Comparison of ENCODE assay signal across 9 mouse cellular contexts in genomic region chr1:177323366-177323765, GRCm38 (mm10).
DNase-seq lines count a peak whose midpoint lies in the region; ATAC-seq lines count a peak whose summit lies in the region.
"Had no signal": no experiment of that assay in that cellular context is flagged by ENCODE, and none has a peak within 500 bp of the region (broad histone marks: within the 10 kb centered on the region; RNA-seq: fewer than 3 reads in every experiment).

No protein-coding gene starts in this region.

- 0 out of 2 replicates have a peak overlapping the region, but pooled peaks have one; percentile 58 for H3K4me3 ChIP-seq in heart, embryonic 15.5 days
- H3K4me3 ChIP-seq in embryonic facial prominence, embryonic 10.5 days, result peak overlapping the region; percentile 65
- H3K4me3 ChIP-seq in hindbrain, embryonic 13.5 days, result peak overlapping the region; percentile 53; the same call in 1 of the 2 replicates
- H3K4me3 ChIP-seq in midbrain, embryonic 12.5 days, result peak overlapping the region; percentile 48

- DNase-seq in heart, postnatal 4 days, result no peak
- no peak for DNase-seq in embryonic facial prominence, embryonic 10.5 days (ENCODE audit: low spot score)
- no peak for DNase-seq in layer of hippocampus, adult 9-11 months
- no peak for DNase-seq in natural killer cell, adult 2 months (ENCODE audit: low spot score in 2 of 2)

- no peak overlapping the region for H3K9ac ChIP-seq in heart, embryonic 15.5 days
- peak overlapping the region; percentile 74 for H3K9ac ChIP-seq in hindbrain, embryonic 13.5 days
- no peak overlapping the region for H3K9ac ChIP-seq in midbrain, embryonic 12.5 days (replicated peaks)

- WGBS in heart, embryonic 15.5 days, result 58% methylated on average over 4 of the region's 4 CpGs
- 38% methylated on average over 4 of the region's 4 CpGs for WGBS in embryonic facial prominence, embryonic 10.5 days
- WGBS in hindbrain, embryonic 13.5 days, result 40% methylated on average over 4 of the region's 4 CpGs
- 29% methylated on average over 4 of the region's 4 CpGs for WGBS in midbrain, embryonic 12.5 days

- no peak overlapping the region for H3K27ac ChIP-seq in heart, embryonic 15.5 days
- peak overlapping the region; percentile 84 for H3K27ac ChIP-seq in embryonic facial prominence, embryonic 10.5 days (replicated peaks)
- peak overlapping the region; percentile 44; the same call in 1 of the 2 replicates for H3K27ac ChIP-seq in hindbrain, embryonic 13.5 days
- H3K27ac ChIP-seq in midbrain, embryonic 12.5 days (replicated peaks), result peak overlapping the region; percentile 85

- H3K4me1 ChIP-seq in heart, embryonic 15.5 days (replicated peaks), result peaks cover 10% of the 10 kb centered on the region
- H3K4me1 ChIP-seq in embryonic facial prominence, embryonic 10.5 days, result peaks cover 23% of the 10 kb centered on the region
- H3K4me1 ChIP-seq in hindbrain, embryonic 13.5 days (replicated peaks), result peaks cover 12% of the 10 kb centered on the region; the same call in 1 of the 2 replicates
- peaks cover 18% of the 10 kb centered on the region for H3K4me1 ChIP-seq in midbrain, embryonic 12.5 days

- no peak for ATAC-seq in heart, embryonic 15.5 days (replicated peaks; ENCODE audit: insufficient number of reproducible peaks, insufficient read depth, low FRiP score, low read depth)
- no peak for ATAC-seq in hindbrain, embryonic 13.5 days (ENCODE audit: low FRiP score)
- ATAC-seq in midbrain, embryonic 12.5 days (ENCODE audit: low FRiP score, low read depth), result no peak
- ATAC-seq in frontal cortex, adult (ENCODE audit: low TSS enrichment), result no peak

- no peaks in the 10 kb centered on the region for H3K36me3 ChIP-seq in heart, embryonic 15.5 days
- H3K36me3 ChIP-seq in embryonic facial prominence, embryonic 10.5 days (replicated peaks), result no peaks in the 10 kb centered on the region
- no peaks in the 10 kb centered on the region for H3K36me3 ChIP-seq in hindbrain, embryonic 13.5 days
- no peaks in the 10 kb centered on the region for H3K36me3 ChIP-seq in midbrain, embryonic 12.5 days

- H3K4me2 ChIP-seq in heart, embryonic 15.5 days, result peak overlapping the region; percentile 96
- H3K4me2 ChIP-seq in hindbrain, embryonic 13.5 days, result peak overlapping the region; percentile 76
- H3K4me2 ChIP-seq in midbrain, embryonic 12.5 days (replicated peaks), result peak overlapping the region; percentile 70

- 0 out of 2 replicates have a peak, but pooled peaks cover 4% of the 10 kb centered on the region for H3K27me3 ChIP-seq in heart, embryonic 15.5 days
- H3K27me3 ChIP-seq in embryonic facial prominence, embryonic 10.5 days (replicated peaks; ENCODE audit: low read depth, poor library complexity, severe bottlenecking), result peaks cover 9% of the 10 kb centered on the region; the same call in 1 of the 2 replicates
- H3K27me3 ChIP-seq in hindbrain, embryonic 13.5 days, result peaks cover 8% of the 10 kb centered on the region; the same call in 1 of the 2 replicates
- peaks cover 4% of the 10 kb centered on the region; the same call in 1 of the 2 replicates for H3K27me3 ChIP-seq in midbrain, embryonic 12.5 days
- H3K27me3 ChIP-seq: CH12.LX had no signal

- H3K9me3 ChIP-seq in heart, embryonic 15.5 days (replicated peaks), result no peaks in the 10 kb centered on the region
- H3K9me3 ChIP-seq in embryonic facial prominence, embryonic 10.5 days, result no peaks in the 10 kb centered on the region
- H3K9me3 ChIP-seq in hindbrain, embryonic 13.5 days, result no peaks in the 10 kb centered on the region
- H3K9me3 ChIP-seq in midbrain, embryonic 12.5 days, result no peaks in the 10 kb centered on the region
